Mouse (Mus musculus) frontal cortex, adult 2 months (tissue): ENCODE results near the gene Atg4a-ps. TPM values are rescaled to one million over a fixed set of nuclear protein-coding genes. Genes with fewer than 3 reads are reported as not detected.
A peak's percentile ranks its signal among the peaks of the same experiment; 100 is the strongest.

Experiments
- DNase-seq, 2 experiments: peaks; one replicate each; pipeline ENCODE4 v3.0.0; 2022; ENCODE audit warnings: low spot score in 1 of 2; ENCODE audit errors: extremely low spot score in 1 of 2
- polyA plus RNA-seq: library from polyadenylated mRNA; depleted of rRNA; stranded (reverse); fragments of >200 nt; gene quantifications from 2 replicates; pipeline ENCODE4 v1.2.3, GENCODE M21; 2012

Atg4a-ps gene
- polyA plus RNA-seq, 1 experiment = 0.12 TPM

DNA sequence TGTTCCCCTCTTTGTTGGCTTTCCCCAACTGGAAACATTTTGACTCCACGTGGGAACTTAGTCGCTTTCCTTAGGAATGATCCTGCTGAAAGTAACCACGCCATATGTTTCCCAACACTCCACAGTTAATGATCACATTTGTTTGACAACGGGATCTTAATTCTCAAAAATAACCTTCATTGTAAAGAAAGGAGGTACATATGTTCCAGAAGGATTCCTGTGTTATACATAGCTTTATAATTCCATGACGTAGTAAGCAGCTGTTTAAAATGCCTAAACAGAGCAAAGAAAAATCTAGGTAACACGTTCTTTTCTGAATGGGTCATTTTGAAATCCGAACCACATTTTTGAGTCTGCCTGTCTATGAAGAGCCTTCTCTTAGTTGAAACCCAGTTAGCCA is 12.7 kb downstream of the Atg4a-ps start:
- DNase-seq = no peak

DNA sequence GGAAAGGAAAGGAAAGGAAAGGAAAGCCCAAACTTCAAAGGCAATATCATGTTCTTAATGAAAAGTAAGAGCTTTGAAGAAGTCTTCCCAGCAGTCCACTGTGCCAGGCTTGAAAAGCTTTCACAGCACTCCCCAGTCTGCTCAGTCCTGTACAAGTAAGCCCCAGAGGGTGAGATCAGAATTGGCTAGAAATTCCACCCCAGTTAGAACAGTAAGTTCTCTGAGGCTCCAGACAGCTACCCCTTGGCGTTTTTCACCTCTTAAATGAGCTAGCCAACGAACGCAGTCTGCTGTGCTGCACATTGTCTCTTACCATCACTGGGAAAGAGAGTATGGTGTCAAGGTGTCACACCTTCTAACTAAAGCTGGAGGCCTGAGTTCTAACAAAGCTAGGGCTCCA is 18.2 kb downstream of the Atg4a-ps start:
- DNase-seq = no peak

DNA sequence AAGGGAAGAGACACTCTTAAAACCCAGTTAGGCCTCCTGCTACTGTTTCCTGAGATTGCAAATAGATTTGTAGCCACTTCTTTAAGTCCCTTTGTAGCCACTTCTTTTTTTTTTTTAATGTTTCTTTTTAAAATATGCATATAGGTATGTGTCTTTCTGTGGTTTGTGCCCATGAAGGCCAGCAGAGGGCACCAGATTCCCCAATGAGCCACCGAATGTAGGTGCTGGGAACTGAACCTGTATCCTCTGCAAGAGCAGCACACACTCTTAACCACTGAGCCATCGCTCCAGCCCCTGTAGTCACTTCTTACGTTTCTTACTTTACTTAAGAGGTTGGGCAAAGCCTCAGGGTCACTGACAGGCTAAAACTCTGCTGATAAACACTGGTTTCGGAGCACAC is 19.4 kb downstream of the Atg4a-ps start:
- DNase-seq = no peak

DNA sequence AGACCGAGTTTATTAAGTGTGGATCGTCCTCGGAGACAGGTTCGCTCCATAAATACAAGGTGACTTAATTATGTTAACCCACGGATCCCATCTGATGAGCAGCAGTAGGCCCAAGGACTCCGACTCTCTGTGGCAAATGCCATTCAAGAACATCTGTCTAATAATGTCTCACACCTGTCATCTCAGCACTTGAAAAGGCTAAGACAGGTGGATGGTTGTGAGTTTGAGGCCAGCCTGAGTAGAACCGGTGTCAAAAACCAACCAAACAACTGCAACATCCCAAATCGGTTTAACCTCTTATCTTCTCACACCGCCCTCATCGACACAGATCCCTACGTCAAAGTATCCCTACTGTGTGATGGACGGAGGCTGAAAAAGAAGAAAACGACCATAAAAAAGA is 20.7 kb downstream of the Atg4a-ps start:
- DNase-seq = no peak

DNA sequence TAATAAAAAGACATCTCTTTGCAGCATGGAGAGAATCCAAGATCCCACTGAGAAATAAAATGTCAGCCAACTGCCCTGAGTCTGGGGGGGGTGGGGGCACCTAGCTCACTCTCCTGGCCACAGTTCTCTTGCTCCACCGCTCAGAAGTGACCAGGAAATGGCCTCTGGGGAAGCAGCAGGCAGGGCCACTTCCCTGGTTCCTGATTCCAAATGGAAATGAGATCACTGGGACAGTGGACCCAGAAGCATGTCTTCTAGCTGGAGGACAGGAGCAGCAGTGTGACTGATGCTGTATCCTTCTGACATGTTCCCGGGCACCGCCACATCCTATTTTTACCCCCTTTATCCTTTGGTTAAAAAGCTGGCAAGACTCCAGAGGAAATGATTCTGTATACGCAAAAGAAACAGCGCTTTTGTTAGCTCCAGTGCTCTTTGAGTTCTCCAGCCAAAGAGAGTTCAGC is 21.2 kb downstream of the Atg4a-ps start:
- no peak for DNase-seq

DNA sequence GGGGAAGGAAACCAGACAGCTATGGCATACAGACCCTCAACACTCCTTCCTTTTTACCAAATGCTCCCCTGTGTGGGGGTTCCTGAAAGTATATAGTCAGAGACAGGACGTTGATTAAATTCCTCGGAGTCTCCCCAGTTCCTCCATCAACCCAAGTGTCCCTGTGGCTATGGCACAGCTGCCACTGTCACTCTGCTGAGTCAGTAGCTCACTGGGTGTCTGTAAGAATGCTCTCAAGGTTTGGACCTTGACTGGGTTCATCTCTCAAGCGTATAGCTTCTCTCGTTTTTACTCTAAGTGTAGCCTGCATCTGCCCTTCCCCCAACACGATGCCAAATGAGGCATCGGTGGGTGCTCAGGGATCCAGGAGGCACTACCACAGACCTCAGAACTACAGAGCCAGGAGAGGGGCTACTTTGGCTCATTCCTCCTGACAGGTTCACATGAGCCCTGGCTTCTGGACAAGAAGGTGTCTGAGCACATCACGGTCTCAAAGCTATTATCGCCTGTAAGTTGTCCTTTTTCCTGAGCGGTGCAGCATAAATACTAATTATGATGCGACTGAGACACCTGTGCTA is 21.9 kb downstream of the Atg4a-ps start:
- no peak for DNase-seq

DNA sequence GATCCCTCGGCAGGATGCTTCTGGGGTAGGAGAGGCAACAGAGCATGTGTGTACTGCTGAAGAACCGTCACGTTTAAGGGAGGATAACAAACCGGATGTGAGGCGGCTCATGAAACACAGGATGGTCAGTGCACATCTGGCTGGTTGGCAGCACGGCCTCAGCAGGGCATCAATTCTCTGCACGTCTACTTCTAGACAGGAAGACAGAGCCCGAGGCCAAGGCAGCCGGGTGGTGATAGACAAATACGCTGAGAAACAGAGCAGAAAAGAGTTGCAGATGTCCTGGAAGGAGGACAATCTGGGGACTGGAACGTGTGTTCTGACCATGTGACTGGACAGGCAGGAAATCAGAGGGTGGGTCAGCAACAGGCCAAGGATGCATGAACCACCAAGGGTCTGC is 25.8 kb downstream of the Atg4a-ps start:
- no peak for DNase-seq

DNA sequence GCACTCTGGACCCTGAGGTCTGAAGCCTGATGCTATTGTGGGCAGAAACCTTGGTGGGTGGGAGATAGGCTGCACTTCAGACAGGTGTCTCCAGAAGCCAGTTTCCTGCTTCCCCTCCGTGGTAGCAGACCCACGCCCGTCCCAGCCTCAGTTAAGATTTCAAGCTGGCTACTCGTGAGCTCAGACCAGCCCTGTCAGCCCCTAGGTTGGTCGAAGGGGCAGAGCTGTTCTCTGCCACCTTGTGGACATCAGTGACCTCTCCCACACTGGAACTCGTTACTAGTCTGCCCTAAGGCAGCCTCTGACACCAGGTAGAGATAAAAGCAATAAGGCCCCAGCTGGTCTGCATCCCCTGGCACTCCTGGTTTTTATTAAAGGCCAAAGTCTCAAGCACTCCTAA is 28.9 kb downstream of the Atg4a-ps start:
- no peak for DNase-seq

DNA sequence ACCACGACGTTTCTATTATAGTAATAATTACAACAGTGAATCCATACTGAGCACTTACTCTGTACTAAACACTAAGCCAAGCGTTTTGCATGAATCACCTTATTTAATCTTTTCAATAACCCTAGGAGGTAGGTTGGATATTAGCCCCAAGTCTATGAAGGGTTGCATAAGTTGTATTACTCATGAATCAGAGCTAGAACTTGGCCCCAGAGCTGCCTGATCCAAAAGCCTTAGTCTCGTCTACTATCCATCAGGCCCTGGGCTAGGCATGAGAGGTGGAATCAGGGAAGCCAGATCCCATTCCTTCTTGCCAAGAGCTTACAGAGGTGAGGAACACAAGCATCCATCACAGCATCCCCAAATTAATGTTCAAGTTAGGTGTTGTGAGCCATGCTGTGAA is 30.2 kb downstream of the Atg4a-ps start:
- DNase-seq = no peak

DNA sequence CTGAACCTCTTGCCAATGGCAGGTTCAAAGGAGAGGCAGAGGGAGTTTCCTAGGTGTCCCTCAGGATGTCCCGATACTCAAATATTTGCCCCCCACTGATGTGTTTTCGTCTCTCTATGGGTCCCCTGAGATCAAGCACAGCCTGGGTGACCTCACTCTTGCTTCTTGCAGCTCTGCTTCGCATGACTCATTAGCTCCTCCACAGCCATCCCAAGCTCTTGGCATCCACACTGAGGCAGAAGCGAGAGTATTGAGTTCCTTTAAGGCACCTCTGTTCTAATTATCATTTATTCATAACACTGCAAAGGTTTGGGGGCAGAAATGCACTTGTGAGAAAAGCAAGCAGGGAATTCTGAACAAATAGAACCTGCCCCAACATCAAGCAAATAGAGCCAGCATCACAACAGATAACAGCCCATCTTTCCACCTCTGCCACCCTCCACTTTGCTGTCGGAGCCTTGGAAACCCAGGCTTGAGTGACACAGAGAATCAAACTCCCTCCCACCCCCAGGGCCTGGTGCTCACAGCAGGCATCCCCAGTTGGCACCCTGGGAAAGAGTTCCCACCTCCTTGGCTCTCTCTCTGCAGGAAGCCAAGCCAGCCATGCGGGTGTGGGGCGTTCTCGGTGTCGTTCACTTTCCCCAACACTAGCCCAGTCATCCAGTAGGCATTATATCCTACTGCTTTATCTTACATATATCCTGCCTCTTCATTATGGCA is 33.1 kb downstream of the Atg4a-ps start:
- peak; percentile 11 to 71 for DNase-seq

DNA sequence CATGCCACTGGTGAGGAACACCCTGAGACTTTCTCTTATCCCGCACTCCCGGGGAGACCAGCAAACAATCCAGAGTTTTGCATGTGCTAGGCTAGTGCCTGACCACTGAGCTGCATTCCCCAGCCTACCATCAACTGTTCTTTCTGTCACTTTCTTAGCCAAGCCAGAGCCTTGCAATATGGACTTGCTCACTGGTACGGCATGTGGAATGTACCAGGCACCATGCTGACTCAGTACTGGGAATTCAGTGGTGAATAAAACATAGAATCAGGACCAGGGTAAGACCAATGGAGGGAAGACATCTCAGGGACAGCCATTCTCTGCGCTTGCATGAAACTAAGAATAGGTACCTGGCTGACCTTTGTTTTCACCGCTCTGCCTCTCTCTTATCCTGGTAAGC is 35.6 kb downstream of the Atg4a-ps start:
- DNase-seq = no peak

DNA sequence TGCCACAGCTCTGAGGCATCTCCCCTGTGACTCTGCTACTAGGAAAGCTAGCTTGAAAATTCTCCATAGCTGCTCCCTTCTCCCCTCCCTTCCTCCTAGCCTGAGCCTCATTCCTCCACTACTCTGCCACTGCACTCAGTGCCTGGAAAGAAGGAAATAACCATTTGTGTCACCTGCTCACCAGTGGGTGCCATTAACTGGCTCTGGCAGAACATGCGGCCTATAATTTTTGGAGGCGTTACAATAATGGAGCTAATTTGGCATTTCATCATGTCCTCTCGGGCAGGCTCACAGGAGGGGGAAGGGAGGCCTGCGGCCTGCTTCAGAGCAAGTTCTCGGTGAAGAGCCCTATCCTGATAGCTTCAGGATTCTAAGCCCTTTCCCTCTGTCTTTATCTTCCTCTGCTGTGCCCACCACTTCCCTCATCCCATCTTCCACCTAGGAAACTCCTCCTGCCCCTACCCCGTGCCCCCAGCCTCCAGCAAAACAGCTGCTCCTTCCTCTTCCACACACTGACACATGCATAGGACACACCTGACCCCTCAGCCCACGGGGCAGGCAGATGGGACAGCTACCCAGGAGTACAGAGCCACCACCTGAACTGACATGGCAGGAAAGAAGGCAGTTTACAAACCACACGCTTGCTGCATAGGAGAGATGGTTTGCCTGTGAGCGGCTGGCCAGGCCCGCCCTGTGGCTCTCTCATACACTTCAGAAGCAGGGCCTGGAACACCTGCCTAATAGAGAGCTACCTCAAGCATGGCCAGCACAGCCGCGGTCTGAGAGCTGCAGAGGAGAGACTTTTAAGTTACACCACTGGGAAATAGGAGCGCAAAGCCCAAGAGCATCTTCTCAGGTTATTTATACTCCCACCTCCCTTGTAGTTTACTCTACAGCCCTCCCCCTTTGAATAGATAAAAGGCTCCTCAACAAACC is 38.9 kb downstream of the Atg4a-ps start:
- no peak for DNase-seq

DNA sequence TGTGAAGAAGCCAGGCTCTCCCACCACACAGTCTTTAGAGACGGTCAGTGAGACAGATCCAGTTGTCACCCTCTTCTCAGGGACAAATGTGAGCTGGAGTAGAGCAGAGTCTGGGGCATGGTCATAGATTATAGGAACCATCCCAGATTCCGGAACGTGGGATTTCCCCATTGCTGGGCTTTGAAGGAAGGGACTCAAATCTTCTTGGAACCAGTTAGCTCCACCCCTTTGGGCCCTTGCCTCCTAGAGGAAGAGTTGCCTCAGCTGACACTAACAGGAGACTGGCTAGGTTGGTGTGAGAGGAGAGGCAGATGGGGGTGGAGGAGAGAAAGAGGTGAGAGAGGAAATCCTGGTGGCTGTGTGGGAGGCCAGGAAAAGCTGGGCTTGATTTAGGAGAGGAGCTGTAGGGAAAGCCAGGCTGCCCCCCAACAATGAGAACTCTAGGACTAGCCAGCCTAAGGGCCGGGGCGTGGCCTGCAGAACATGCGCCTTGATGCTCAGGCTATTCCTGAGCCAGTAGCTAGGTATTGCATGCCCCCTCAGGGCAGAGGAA is 39.7 kb downstream of the Atg4a-ps start:
- peak in 1 of 2 experiments; percentile 54 for DNase-seq

DNA sequence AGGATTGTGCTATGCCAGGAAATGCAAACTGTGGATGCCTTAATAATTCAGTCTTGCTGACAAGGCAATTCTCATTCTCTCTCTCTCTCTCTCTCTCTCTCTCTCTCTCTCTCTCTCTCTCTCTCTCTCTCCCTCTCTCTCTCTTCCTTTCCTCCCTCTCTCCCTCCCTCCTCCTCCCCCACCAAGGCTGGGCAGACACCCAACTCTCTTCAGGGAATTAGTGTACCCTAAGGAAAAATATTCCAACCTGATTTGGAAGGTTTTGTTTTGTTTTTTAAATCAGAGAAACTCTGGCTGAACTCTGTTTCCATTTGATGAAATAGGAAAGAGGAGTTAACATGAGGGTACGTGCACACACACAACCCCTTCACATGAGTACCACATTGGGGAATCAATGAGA is 44.3 kb downstream of the Atg4a-ps start:
- no peak for DNase-seq

DNA sequence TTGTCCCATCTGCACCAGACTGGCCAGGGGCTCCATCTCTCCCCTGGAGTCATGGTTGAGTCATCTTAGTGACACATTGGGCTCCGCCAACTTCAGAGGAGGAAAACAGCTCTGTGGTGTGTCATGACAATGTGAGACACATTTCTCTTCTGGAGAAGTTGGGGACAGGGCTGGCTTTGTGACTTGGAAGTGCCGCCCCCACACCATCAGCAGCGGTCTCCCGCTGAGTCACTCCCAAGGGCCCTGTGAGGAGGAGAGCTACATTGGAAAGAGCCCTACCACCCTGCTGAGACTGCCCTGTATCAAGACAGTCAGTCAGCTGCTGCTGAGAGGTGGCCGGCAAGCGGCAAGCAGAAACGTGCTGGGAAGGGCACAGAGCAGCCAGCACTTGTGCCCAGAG is 44.9 kb downstream of the Atg4a-ps start:
- peak; percentile 70 to 81 for DNase-seq

DNA sequence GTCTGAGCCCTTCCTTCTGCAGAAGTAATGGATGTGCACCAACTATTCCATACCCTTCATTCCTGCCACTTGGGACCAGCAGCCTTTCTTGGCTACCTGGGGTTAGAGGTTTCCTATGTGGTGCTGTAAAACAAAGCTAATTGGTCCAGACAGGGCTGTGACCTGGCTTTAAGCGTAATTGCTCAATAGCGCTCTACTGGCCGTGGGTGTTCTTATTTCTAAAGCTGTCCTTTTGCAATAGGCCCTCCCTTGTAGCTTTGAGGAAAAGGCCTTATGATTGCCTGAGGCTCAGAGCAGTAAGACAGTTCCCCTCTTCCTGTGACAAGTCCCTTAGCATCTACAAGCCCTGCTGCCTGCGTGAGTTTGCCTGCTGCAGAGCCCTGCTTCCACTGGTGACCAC is 48.3 kb downstream of the Atg4a-ps start:
- no peak for DNase-seq

DNA sequence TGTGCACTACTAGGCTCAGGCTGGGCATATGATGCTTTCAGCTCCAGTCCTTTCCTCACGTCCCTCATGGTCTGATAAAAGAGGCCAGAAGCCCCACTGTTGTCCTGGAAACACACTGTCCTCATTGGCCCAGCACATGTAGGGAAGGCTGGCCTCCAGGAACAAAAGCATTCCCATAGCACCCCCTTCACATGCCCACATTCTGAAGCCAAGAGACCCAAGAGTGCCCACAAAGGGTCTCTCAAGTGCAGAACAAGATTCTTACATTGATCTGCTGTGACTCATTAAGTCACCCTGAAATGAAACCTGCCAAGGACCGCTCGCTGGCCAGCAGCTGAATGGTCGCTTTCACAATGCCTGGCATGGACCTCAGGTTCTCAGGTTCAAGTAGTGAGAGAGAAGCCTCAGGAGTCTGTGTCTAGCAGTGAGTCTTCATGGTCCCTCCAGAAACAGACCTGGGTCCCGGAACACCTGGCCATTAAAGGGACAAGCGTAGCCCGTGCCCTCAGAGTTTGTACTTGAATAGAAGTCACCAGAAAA is 50.5 kb downstream of the Atg4a-ps start:
- no peak for DNase-seq
